Mouse (Mus musculus): Measurements from ENCODE around the gene Eps8l1. TPM values are rescaled to one million over a fixed set of nuclear protein-coding genes. Genes with fewer than 3 reads are reported as not detected.
"Not testable (repeated sequence)": the region's sequence is repeated elsewhere in the genome, so short reads cannot be mapped to it uniquely, and the experiment has no call there.

The Eps8l1 gene
- total RNA-seq, 2 experiments from 2014 or later = 1.5 to 3.7 TPM

DNA sequence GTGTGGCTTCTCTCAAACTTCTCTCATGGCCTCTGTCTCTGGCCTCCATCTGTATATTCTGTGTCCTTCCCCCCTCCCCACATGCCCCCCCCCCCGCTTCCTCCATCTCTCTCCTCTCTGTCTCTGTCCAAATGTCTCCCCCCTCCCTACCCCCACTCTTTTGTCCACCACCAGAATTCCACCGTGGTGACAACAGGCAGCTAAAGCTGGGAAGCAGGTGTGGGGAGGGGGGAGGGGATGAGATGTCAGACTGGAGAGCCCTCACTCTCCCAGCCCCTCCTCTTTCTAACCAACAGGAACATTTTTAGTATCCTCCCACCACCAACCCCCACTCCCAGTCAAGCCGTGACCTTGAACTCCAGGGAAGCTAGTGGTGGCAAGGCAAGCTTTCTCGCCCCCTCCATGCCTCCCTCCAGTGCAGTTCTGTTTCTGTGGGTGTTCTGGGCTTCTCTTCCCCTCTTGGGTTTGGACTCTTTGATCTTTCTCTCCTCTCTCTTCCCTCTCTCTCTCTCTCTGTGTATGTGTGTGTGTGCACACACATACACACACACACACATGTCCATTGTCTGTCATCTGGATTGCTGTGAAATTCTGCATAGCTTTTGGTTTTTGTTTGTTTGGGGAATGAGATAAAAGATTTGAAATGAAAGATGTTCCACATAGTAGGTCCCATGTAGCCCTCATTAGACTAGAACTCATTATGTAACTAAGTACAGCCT lies 56.0 kb downstream of the Eps8l1 start, which contains the start of gene Tnnt1:
TSS of gene Tnnt1 (minus strand) at position 51 of the 719 bp plus-strand sequence.
- no peak within 1 kb of the TSS; the same call in 1 of the 2 replicates for H3K4me3 ChIP-seq
- peak within 1 kb of the TSS; percentile 24; the same call in 1 of the 2 replicates for H3K27ac ChIP-seq
- intact Hi-C loops (cut with DNase I) = no loop called here

DNA sequence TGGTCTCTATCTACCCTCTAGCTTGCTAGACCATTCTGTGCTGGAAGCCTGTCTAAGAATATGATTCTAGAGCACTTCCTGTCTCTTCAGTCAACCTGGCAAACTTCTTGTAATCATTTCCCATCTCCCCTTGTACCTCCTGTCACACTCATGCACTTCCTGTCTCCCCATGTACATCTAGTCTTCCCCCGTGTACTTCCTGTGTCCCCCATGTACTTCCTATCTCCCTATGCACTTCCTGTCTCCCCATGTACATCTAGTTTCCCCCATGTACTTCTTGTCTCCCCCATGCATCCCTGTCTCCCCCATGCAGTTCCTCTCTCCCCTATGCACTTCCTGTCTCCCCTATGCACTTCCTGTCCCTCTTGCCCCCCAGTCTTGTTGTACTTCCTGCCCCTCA lies 58.0 kb downstream of the Eps8l1 start:
- intact Hi-C loops (cut with DNase I) = no loop called here
- no peak for TF ChIP-seq CTCF (IDR thresholded peaks at IDR 0.05)
- Histone ChIP-seq H3K27ac (no peak overlapping the region), H3K4me3 (no peak overlapping the region)
- no peak for DNase-seq

More for the DNA sequence above, 56.0 kb downstream of the Eps8l1 start, which contains the start of gene Tnnt1:
- TF ChIP-seq CTCF (IDR thresholded peaks at IDR 0.05) = no peak
- DNase-seq = no peak

DNA sequence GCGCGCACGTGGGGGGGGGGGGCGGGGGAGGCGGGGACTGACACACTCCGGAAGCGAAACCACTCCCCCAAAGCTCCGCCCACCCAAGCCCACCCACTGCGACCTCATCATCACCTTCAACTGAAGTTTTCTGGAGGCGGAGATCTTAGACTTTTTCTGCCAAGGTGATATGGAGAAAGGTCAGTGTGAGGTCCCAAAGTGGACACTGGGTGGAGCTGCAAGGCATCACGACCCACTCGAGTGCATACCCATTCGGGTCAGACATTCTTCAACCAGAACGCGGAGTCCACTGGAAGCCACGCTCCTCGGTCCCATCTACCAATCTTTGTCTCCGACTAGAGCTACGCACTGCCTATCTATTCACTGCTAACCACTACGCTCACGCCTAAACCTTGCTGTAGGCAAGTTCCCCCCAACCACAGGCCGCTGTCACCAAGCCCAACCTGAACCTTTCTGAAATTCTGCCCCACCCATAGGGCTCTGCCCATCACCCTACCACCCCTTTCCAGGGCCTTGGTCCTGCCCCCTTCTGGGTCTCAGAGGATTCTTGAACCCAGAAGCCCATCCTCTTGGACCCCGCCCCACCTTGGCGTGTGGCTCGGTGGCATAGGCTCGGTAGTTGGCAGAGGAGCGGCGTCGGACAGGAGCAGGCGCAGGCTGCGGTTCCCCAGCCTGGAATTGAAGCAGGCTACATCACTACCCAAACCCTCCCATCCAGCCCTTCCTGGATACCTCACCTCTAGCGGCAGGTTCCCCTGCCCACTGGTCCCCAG lies 60.9 kb downstream of the Eps8l1 start:
- no peak for DNase-seq
- intact Hi-C loops (cut with DNase I) = no loop called here
- Histone ChIP-seq H3K27ac (no peak overlapping the region), H3K4me3 (peak overlapping the region; percentile 48)
- no peak for TF ChIP-seq CTCF (IDR thresholded peaks at IDR 0.05)

DNA sequence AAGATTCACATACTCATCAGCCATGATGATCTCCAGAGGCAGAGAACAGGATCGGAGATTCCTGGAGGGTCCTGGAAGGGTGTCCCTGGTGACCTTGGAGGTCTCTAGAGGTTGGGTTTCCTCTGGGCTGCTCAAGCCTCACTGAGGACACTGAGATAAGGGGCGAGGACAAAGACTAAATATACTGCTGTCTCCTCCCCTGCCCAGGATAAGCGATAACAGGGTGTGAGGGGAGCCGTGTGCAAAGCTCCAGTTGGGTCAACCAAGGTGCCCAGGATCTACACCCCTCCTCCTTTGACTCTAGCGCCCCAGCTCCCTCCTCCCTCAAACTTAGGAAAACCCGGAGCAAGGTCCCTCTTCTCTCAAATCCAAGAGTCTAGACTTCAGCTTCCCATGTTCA lies 61.8 kb downstream of the Eps8l1 start:
- no peak for DNase-seq
- no peak for TF ChIP-seq CTCF (IDR thresholded peaks at IDR 0.05)
- intact Hi-C loops (cut with DNase I) = no loop called here
- no peak overlapping the region for H3K4me3 ChIP-seq
- H3K27ac ChIP-seq = no peak overlapping the region

DNA sequence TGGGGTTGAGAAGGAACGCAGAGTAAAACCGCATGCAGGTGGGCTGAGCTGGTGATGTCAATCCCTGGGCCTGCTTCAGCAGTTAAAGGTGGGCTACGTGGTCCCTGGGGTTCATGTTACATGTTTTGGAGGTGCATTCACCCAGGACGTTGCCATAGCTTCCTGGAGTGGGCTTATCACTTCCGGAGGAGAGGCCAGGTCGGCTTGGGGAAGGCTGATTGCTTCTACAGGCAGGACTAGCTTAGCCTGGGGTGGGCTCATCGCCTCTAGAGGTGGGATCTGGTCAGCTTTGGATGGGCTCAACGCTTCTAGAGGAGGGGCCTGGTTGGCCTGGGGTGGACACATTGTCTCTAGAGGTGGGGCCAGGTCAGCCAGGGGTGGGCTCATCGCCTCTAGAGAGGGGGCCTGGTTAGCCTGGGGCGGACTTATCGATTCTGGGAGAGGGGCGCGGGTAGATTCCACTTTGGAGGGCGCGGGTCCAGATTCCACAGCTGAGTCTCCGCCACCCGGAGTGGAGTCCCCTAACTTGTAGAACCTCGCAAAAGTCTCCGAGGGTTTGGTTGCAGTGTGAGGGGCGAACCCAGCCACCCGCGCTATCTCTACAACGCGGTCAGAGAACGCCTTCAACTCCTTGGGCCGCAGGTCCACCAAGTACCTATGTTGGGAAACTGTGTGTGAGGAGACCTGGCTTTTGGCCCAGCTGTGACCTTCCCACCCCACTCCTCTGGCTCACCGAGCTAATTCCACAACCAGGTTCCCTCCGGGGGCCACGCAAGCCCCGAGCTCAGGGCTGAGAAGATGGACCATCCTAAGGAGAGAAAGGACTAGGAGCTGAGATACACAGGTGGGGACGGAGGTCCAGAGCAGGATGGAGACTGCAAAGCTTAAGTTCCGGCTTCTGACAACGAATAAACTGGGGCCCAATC lies 63.0 kb downstream of the Eps8l1 start:
- no peak overlapping the region for H3K4me3 ChIP-seq
- intact Hi-C loops (cut with DNase I) = no loop called here
- DNase-seq = no peak
- no peak for TF ChIP-seq CTCF (IDR thresholded peaks at IDR 0.05)
- H3K27ac ChIP-seq = no peak overlapping the region

DNA sequence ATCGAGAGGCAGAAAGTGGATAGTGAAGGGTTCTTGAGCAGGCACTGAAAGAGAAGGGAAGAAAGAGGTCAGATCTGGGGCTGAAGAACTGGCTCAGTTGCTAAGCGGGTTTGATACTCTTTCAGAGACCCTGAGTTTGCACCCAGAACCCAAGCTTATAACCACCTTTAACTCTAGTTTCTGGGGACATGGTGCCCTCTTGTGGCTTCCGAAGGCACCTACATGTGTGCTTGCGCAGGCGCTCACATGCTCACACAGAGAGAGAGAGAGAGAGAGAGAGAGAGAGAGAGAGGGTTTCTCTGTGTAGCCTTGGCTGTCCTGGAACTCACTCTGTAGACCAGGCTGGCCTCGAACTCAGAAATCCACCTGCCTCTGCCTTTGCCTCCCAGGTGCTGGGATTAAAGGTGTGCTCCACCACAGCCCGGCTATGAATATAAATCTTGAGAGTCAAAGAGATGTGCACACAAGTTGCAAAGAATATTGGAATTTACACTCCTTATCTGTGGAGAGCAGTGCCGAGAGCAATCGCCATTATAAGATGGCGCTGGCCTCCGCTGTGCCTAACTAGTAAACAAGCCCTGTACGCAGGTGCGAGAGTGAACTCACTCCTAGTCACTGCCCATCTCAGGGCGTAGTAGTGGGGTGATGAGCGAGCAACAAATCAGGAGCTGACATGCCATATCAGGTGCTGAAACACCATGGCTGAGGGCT lies 63.9 kb downstream of the Eps8l1 start, which contains the start of gene Tnni3:
TSS of gene Tnni3 (minus strand) at position 18 of the 711 bp plus-strand sequence.
- H3K27ac ChIP-seq; intact Hi-C loops (cut with DNase I); H3K4me3 ChIP-seq; DNase-seq: not testable (repeated sequence)
- peak; percentile 69 for TF ChIP-seq CTCF (IDR thresholded peaks at IDR 0.05)

DNA sequence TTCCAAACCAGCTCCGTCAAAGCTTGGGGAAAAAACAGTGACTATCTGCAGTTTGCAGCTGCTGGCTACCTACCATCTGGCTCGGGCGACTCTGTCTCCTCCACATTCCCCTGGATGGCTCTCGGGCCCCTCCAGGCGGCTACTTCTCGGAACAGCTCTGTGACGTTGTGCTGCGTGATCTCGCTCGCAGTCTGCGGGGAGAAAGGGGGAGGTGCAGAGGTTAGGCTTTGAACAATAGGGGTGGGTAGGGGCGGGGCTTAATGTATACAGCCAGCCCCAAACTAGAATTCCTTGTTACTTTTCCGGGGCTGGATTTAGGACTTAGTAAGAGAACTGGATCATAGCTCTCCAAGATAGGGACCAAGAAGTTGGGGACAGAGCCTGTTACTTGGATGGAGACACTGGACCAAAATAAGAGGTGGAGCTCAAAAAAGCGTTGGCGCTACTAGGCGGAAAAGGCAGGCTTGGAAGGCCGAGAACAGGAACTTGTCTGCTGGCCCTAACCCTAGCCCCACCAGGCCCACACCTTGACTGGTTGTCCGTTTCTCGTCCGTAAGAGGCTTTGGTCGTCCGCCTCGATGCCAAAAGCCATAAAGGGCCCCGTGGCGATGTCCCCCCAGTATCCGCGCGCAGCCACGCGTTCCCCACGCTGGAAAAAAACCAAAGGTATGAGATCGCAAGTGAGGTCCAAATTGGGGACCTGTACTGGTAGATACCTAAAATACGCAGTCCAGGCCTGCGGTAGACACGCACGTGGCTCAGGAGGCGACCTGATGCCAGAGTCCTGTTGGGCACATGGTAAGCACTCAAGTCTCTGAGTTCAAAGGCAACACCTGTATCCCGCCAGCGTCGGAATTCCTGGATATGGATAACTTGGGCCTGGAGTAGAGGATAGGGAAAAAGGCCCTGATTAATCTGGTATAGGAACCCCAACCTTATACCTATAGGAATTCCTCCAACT lies 66.1 kb downstream of the Eps8l1 start:
- peak overlapping the region; percentile 72 for H3K27ac ChIP-seq
- peak; percentile 79 for DNase-seq
- H3K4me3 ChIP-seq = peak overlapping the region; percentile 62
- intact Hi-C loops (cut with DNase I) = no loop called here
- TF ChIP-seq CTCF (IDR thresholded peaks at IDR 0.05) = peak; percentile 63

DNA sequence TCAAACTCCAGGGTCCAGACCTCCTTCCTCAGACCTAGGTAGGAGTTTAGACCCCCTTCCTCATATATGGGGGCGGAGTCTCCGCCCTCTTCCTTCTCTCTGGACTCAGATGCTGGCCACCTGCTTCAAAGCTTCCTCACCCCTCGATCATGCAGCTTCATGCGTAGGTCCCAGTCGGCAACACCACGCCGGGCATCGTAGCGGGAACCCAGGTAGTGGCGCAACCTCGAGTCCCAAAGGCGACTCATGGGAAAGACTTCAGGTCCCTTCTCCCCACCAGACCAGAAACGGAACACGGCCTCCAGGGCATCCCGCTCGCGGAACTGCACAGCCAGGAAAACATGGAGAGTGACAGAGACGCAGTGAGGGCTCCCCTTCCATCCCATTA lies 66.8 kb downstream of the Eps8l1 start:
- intact Hi-C loops (cut with DNase I) = no loop called here
- no peak overlapping the region for H3K4me3 ChIP-seq
- DNase-seq = no peak
- no peak for TF ChIP-seq CTCF (IDR thresholded peaks at IDR 0.05)
- no peak overlapping the region for H3K27ac ChIP-seq

Small RNAs within 50 kb of the gene (microRNA-seq; reads per million reads assigned to microRNA genes)
- gene Gm24605 = not detected

Other genes starting within 250 kb of the Eps8l1 start
- gene Lilra5, start 222.9 kb upstream of the Eps8l1 start, total RNA-seq (2021) = under 1 TPM in 1 of 2 experiments, not detected in 1; 0.14 TPM
- not detected for gene Ncr1, start 123.0 kb upstream of the Eps8l1 start, total RNA-seq (2021)
- gene Gp6, start 62.9 kb upstream of the Eps8l1 start, total RNA-seq (2021) = not detected
- 10 to 100 TPM; 12.1 to 17.2 TPM for gene Rdh13, start 15.0 kb upstream of the Eps8l1 start, total RNA-seq (2021)
- 10 to 100 TPM; 17.8 to 24.8 TPM for gene Ppp1r12c, start 41.0 kb downstream of the Eps8l1 start, total RNA-seq (2021)
- 1,000 to 10,000 TPM in 1 of 2 experiments, 100 to 1,000 TPM in 1; 398 to 1,232 TPM for gene Tnnt1, start 55.7 kb downstream of the Eps8l1 start, total RNA-seq (2021)
- gene Tnni3, start 63.6 kb downstream of the Eps8l1 start, total RNA-seq (2021) = under 1 TPM in 1 of 2 experiments, not detected in 1; 0.41 TPM
- gene Dnaaf3, start 71.8 kb downstream of the Eps8l1 start, total RNA-seq (2021) = not detected
- gene Syt5, start 86.9 kb downstream of the Eps8l1 start, total RNA-seq (2021) = not detected
- not detected for gene Ptprh, start 143.4 kb downstream of the Eps8l1 start, total RNA-seq (2021)
- 1 to 10 TPM; 2.6 to 3.3 TPM for gene Tmem86b, start 170.7 kb downstream of the Eps8l1 start, total RNA-seq (2021)
- gene Ppp6r1, start 198.3 kb downstream of the Eps8l1 start, total RNA-seq (2021) = 10 to 100 TPM; 45.0 to 51.2 TPM
- gene Hspbp1, start 224.4 kb downstream of the Eps8l1 start, total RNA-seq (2021) = 10 to 100 TPM; 23.4 to 29.8 TPM
- gene Brsk1, start 229.9 kb downstream of the Eps8l1 start, total RNA-seq (2021) = under 1 TPM; 0.48 to 0.75 TPM